Mouse (Mus musculus) limb, embryonic 11.5 days (tissue): Measurements from ENCODE around the gene Pacsin3. TPM values are rescaled to one million over a fixed set of nuclear protein-coding genes. Genes with fewer than 3 reads are reported as not detected.

Source experiments
- ATAC-seq: fragments of 200-750 bp; cut with Nextera tagmentation; 2 replicates; pipeline ENCODE4 v1.8.0; 2017; ENCODE audit warnings: low read depth; ENCODE audit not compliant: insufficient number of reproducible peaks, low FRiP score, low TSS enrichment
- DNase-seq: peaks from one replicate; pipeline ENCODE4 v3.0.0-alpha.2; 2015; ENCODE audit warnings: low spot score
- H3K27ac ChIP-seq: fragments of 300-500 bp; sonication (generic); replicated peaks from 2 replicates; pipeline ENCODE4 v1.5.1; 2014; ENCODE audit warnings: low read depth, mild to moderate bottlenecking, low read length
- H3K27me3 ChIP-seq: fragments of 300-500 bp; sonication (generic); 2 replicates; pipeline ENCODE4 v1.6.1; 2014; ENCODE audit warnings: mild to moderate bottlenecking, low read length, mixed read lengths; ENCODE audit not compliant: control insufficient read depth, insufficient read depth
- H3K36me3 ChIP-seq: fragments of 300-500 bp; sonication (generic); 2 replicates; pipeline ENCODE4 v1.6.1; 2014; ENCODE audit warnings: mild to moderate bottlenecking, low read length, moderate library complexity, mixed read lengths; ENCODE audit not compliant: control insufficient read depth, insufficient read depth
- H3K4me1 ChIP-seq: fragments of 300-500 bp; sonication (generic); 2 replicates; pipeline ENCODE4 v1.6.1; 2014; ENCODE audit warnings: low read length, mixed read lengths; ENCODE audit not compliant: control insufficient read depth, insufficient read depth
- H3K4me2 ChIP-seq: fragments of 300-500 bp; sonication (generic); 2 replicates; pipeline ENCODE4 v1.6.1; 2014; ENCODE audit warnings: low read depth, mild to moderate bottlenecking, moderate library complexity; ENCODE audit not compliant: severe bottlenecking
- H3K4me3 ChIP-seq: fragments of 300-500 bp; sonication (generic); 2 replicates; pipeline ENCODE4 v1.5.1; 2014; ENCODE audit warnings: low read depth, low read length
- H3K9ac ChIP-seq: fragments of 300-500 bp; sonication (generic); 2 replicates; pipeline ENCODE4 v1.6.1; 2014; ENCODE audit warnings: mild to moderate bottlenecking, low read length
- H3K9me3 ChIP-seq: fragments of 300-500 bp; sonication (generic); 2 replicates; pipeline ENCODE4 v1.6.1; 2016; ENCODE audit warnings: low read length; ENCODE audit not compliant: control insufficient read depth
- WGBS: fragments of 180-500 bp; shearing (Covaris S2); extraction: QIAGEN DNeasy Blood & Tissue Kit; methylation state at CpG from one replicate; pipeline ENCODE4 v1.1.7; 2014; 5-methylcytosine and 5-hydroxymethylcytosine counted together
- polyA plus RNA-seq: library from polyadenylated mRNA; unstranded; fragments of >200 nt; fragmentation: Nextera tagmentation; extraction: Ambion mirVana; gene quantifications from 2 replicates; pipeline ENCODE4 v1.2.1, GENCODE M21; 2014

The Pacsin3 gene
- polyA plus RNA-seq, 1 experiment from 2014 or later: 29.5 TPM

- peaks cover 8% of the 10 kb centered on the region for H3K4me1 ChIP-seq
- H3K27me3 ChIP-seq: no peaks in the 10 kb centered on the region
- H3K9me3 ChIP-seq: no peaks in the 10 kb centered on the region
- H3K4me2 ChIP-seq: no peak overlapping the region
- whole genome bisulfite sequencing: 96% methylated on average over 3 of the region's 3 CpGs
- peaks cover 31% of the 10 kb centered on the region for H3K36me3 ChIP-seq
- H3K27ac ChIP-seq: no peak overlapping the region
- no peak for DNase-seq
- H3K4me3 ChIP-seq: no peak overlapping the region
- no peak overlapping the region for H3K9ac ChIP-seq
- no peak for ATAC-seq
Measured at GRCm38 (mm10) chr2:91268042-91268441, 12.3 kb downstream of the Pacsin3 start.

GRCm38 (mm10) chr2:91268706-91269105, 13.0 kb downstream of the Pacsin3 start:
- no peaks in the 10 kb centered on the region for H3K9me3 ChIP-seq
- DNase-seq: no peak
- 80% methylated on average over 2 of the region's 2 CpGs for WGBS
- peaks cover 32% of the 10 kb centered on the region for H3K36me3 ChIP-seq
- H3K4me2 ChIP-seq: no peak overlapping the region
- no peaks in the 10 kb centered on the region for H3K27me3 ChIP-seq
- no peak overlapping the region for H3K4me3 ChIP-seq
- H3K4me1 ChIP-seq: peaks cover 8% of the 10 kb centered on the region
- H3K27ac ChIP-seq: no peak overlapping the region
- no peak overlapping the region for H3K9ac ChIP-seq
- no peak for ATAC-seq

GRCm38 (mm10) chr2:91269687-91270133, 14.0 kb downstream of the Pacsin3 start:
- H3K4me2 ChIP-seq: no peak overlapping the region
- no peak overlapping the region for H3K9ac ChIP-seq
- H3K27ac ChIP-seq: no peak overlapping the region
- H3K4me3 ChIP-seq: no peak overlapping the region
- no peak for ATAC-seq
- no peaks in the 10 kb centered on the region; the same call in none of the 2 replicates for H3K4me1 ChIP-seq
- H3K36me3 ChIP-seq: peaks cover 38% of the 10 kb centered on the region
- DNase-seq: no peak
- no peaks in the 10 kb centered on the region for H3K9me3 ChIP-seq
- no peaks in the 10 kb centered on the region for H3K27me3 ChIP-seq
- 94% methylated on average over 8 of the region's 8 CpGs for WGBS

- H3K27me3 ChIP-seq: no peaks in the 10 kb centered on the region
- ATAC-seq: 0 out of 2 replicates have a peak, but pooled peaks have one; percentile 19
- no peak overlapping the region; the same call in 1 of the 2 replicates for H3K27ac ChIP-seq
- H3K36me3 ChIP-seq: peaks cover 20% of the 10 kb centered on the region
- no peak overlapping the region for H3K9ac ChIP-seq
- no peaks in the 10 kb centered on the region for H3K9me3 ChIP-seq
- peak; percentile 75 for DNase-seq
- no peak overlapping the region for H3K4me2 ChIP-seq
- H3K4me3 ChIP-seq: no peak overlapping the region
- H3K4me1 ChIP-seq: peaks cover 4% of the 10 kb centered on the region
- WGBS: 35% methylated on average over 10 of the region's 10 CpGs
Measured at GRCm38 (mm10) chr2:91278749-91279371, 23.1 kb downstream of the Pacsin3 start.

GRCm38 (mm10) chr2:91279372-91279755, 23.6 kb downstream of the Pacsin3 start:
- peaks cover 4% of the 10 kb centered on the region for H3K4me1 ChIP-seq
- 68% methylated on average over 2 of the region's 2 CpGs for WGBS
- no peak overlapping the region for H3K4me3 ChIP-seq
- no peaks in the 10 kb centered on the region for H3K27me3 ChIP-seq
- DNase-seq (no peak), ATAC-seq (no peak)
- no peak overlapping the region for H3K9ac ChIP-seq
- no peaks in the 10 kb centered on the region for H3K9me3 ChIP-seq
- H3K4me2 ChIP-seq: no peak overlapping the region
- H3K27ac ChIP-seq: no peak overlapping the region
- H3K36me3 ChIP-seq: peaks cover 18% of the 10 kb centered on the region

GRCm38 (mm10) chr2:91281366-91281765, 25.6 kb downstream of the Pacsin3 start:
- ATAC-seq (0 out of 2 replicates have a peak, but pooled peaks have one; percentile 24), DNase-seq (no peak)
- Histone ChIP-seq H3K9me3 (no peaks in the 10 kb centered on the region), H3K27me3 (no peaks in the 10 kb centered on the region), H3K27ac (no peak overlapping the region), H3K4me3 (no peak overlapping the region), H3K4me1 (peaks cover 4% of the 10 kb centered on the region), H3K36me3 (no peaks in the 10 kb centered on the region), H3K4me2 (no peak overlapping the region), H3K9ac (no peak overlapping the region)
- WGBS: 50% methylated on average over 5 of the region's 5 CpGs

- H3K27ac ChIP-seq: no peak overlapping the region
- H3K27me3 ChIP-seq: no peaks in the 10 kb centered on the region
- DNase-seq: no peak
- H3K9me3 ChIP-seq: no peaks in the 10 kb centered on the region
- H3K4me2 ChIP-seq: no peak overlapping the region
- H3K36me3 ChIP-seq: no peaks in the 10 kb centered on the region
- H3K4me3 ChIP-seq: no peak overlapping the region
- WGBS: 78% methylated on average over 3 of the region's 3 CpGs
- no peak overlapping the region for H3K9ac ChIP-seq
- no peak for ATAC-seq
- H3K4me1 ChIP-seq: peaks cover 4% of the 10 kb centered on the region
Measured at GRCm38 (mm10) chr2:91283972-91284371, 28.2 kb downstream of the Pacsin3 start.

GRCm38 (mm10) chr2:91284375-91285199, 28.8 kb downstream of the Pacsin3 start:
- Histone ChIP-seq H3K4me3 (no peak overlapping the region), H3K36me3 (no peaks in the 10 kb centered on the region), H3K9me3 (no peaks in the 10 kb centered on the region), H3K4me1 (peaks cover 4% of the 10 kb centered on the region), H3K4me2 (no peak overlapping the region), H3K9ac (no peak overlapping the region), H3K27me3 (no peaks in the 10 kb centered on the region), H3K27ac (no peak overlapping the region)
- ATAC-seq (no peak), DNase-seq (no peak)
- WGBS: 64% methylated on average over 13 of the region's 13 CpGs
